Mouse (Mus musculus) neural tube, embryonic 12.5 days (tissue): ENCODE measurements around the gene Taar7e. TPM values are rescaled to one million over a fixed set of nuclear protein-coding genes. Genes with fewer than 3 reads are reported as not detected.
"Not testable (repeated sequence)": the region's sequence is repeated elsewhere in the genome, so short reads cannot be mapped to it uniquely, and the experiment has no call there.

Experiments used
- ATAC-seq: fragments of 200-750 bp; cut with Nextera tagmentation; 2 replicates; pipeline ENCODE4 v1.8.0; 2017; ENCODE audit warnings: low read depth, mild to moderate bottlenecking, moderate TSS enrichment, moderate library complexity; ENCODE audit not compliant: low FRiP score
- H3K27ac ChIP-seq: fragments of 300-500 bp; sonication (generic); 2 replicates; pipeline ENCODE4 v1.5.1; 2016
- H3K27me3 ChIP-seq: fragments of 300-500 bp; sonication (generic); replicated peaks from 2 replicates; pipeline ENCODE4 v1.6.1; 2016; ENCODE audit warnings: mild to moderate bottlenecking
- H3K36me3 ChIP-seq: fragments of 300-500 bp; sonication (generic); 2 replicates; pipeline ENCODE4 v1.6.1; 2016; ENCODE audit warnings: mild to moderate bottlenecking
- H3K4me1 ChIP-seq: fragments of 300-500 bp; sonication (generic); 2 replicates; pipeline ENCODE4 v1.6.1; 2016
- H3K4me2 ChIP-seq: fragments of 300-500 bp; sonication (generic); replicated peaks from 2 replicates; pipeline ENCODE4 v1.6.1; 2016; ENCODE audit warnings: mild to moderate bottlenecking
- H3K4me3 ChIP-seq: fragments of 300-500 bp; sonication (generic); 2 replicates; pipeline ENCODE4 v1.5.1; 2016
- H3K9ac ChIP-seq: fragments of 300-500 bp; sonication (generic); 2 replicates; pipeline ENCODE4 v1.6.1; 2016; ENCODE audit warnings: mild to moderate bottlenecking
- H3K9me3 ChIP-seq: fragments of 300-500 bp; sonication (generic); 2 replicates; pipeline ENCODE4 v1.6.1; 2016; ENCODE audit warnings: mild to moderate bottlenecking
- WGBS: fragments of 180-500 bp; shearing (Covaris S2); methylation state at CpG from one replicate; pipeline ENCODE4 v1.1.7; 2016; 5-methylcytosine and 5-hydroxymethylcytosine counted together
- polyA plus RNA-seq: library from polyadenylated mRNA; unstranded; fragments of >200 nt; fragmentation: Nextera tagmentation; extraction: Ambion mirVana; gene quantifications from 2 replicates; pipeline ENCODE4 v1.2.1, GENCODE M21; 2016

Gene Taar7e
- not detected in 2 replicates for polyA plus RNA-seq

DNA sequence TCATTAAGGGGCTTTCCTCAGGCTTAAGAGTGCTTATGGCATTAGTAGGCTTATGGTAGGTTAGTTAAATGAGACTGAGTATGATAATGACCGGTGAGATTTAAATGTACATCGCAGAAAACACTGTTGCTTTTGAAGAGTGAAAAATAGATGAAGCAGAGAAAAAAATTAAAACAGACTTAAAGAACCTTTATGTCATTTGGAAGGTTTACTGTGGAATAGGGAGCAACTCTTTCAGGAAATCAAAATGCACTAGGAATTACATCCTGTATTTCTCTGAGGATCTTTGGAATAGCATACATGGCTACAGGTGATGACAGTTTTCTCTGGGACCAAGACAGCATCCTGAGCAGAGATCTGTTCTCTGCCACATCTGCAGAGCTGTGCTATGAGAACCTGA, at the start of gene Taar7e:
TSS of gene Taar7e (plus strand) at position 301 of the 400 bp plus-strand sequence.
- Histone ChIP-seq H3K4me1 (no peaks in the 10 kb centered on the region), H3K4me2 (no peak within 1 kb of the TSS), H3K36me3 (no peaks in the 10 kb centered on the region), H3K9ac (no peak within 1 kb of the TSS), H3K4me3 (no peak within 1 kb of the TSS), H3K27me3 (no peaks in the 10 kb centered on the region), H3K27ac (no peak within 1 kb of the TSS), H3K9me3 (no peaks in the 10 kb centered on the region)
- WGBS = 88% methylated on average over 2 of the region's 2 CpGs
- ATAC-seq = no peak

DNA sequence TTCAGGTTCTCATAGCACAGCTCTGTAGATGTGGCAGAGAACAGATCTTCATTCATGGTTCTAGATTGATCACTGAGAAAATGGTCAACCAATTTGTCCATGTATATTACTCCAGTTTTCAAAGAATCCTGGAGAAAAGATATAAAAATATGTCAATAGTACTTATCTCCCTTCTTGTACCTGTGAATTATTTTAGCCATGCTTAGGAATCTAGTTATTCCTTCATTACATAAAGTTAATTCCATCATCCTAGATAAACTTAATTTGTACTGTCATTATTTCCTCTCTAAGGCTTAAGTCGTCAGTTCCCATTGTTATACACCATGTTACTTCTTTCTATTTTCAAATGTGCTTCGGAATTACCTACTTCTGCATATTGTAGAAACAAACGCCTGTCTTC, 44.0 kb upstream of the Taar7e start, which contains the start of gene Taar7a:
TSS of gene Taar7a (minus strand) at position 101 of the 400 bp plus-strand sequence.
- Histone ChIP-seq H3K9ac (no peak within 1 kb of the TSS), H3K4me2 (no peak within 1 kb of the TSS), H3K4me3 (no peak within 1 kb of the TSS), H3K27ac (no peak within 1 kb of the TSS), H3K4me1 (no peaks in the 10 kb centered on the region), H3K27me3 (no peaks in the 10 kb centered on the region), H3K9me3 (no peaks in the 10 kb centered on the region), H3K36me3 (no peaks in the 10 kb centered on the region)
- no peak for ATAC-seq
- WGBS = 86% methylated on average over 3 of the region's 3 CpGs

DNA sequence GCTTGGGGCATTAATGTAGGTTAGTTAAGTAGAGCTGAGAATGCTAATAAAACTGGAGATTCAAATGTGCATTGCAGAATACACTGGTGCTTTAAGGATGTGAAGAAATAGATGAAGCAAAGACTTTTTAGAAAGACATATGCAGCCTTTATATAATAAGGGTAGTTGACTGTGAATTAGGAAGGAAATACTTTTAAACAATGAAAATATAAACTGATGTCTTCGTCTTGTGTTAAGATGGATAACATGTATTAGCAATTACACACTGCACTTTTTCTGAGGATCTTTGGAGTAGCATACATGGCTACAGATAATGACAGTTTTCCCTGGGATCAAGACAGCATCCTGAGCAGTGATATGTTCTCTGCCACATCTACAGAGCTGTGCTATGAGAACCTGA, 37.8 kb upstream of the Taar7e start, which contains the start of gene Taar7b:
TSS of gene Taar7b (plus strand) at position 301 of the 400 bp plus-strand sequence.
- Histone ChIP-seq H3K27ac (no peak within 1 kb of the TSS), H3K9ac (no peak within 1 kb of the TSS), H3K36me3 (no peaks in the 10 kb centered on the region), H3K4me1 (no peaks in the 10 kb centered on the region), H3K27me3 (no peaks in the 10 kb centered on the region), H3K4me2 (no peak within 1 kb of the TSS), H3K9me3 (no peaks in the 10 kb centered on the region), H3K4me3 (no peak within 1 kb of the TSS)
- ATAC-seq = no peak
- 95% methylated on average over 1 of the region's 1 CpGs for WGBS

DNA sequence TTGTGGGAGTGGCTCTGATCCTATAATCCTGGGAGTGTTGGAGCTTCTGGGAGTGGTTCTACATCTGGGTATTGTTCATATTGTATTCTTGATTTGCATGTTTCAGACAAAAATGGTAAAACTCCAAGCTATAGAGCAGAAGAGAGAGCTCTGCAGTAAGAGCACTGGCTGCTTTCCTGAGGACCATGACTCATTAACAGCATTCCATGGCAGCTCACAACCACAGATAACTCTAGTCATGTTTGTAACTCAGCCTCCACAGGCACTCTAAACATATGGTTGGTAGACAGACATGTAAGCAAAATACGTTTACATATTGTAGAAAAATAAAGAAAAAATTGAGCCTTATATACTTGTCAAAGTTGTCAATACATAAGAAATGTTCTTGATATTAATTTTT, 31.0 kb upstream of the Taar7e start:
- Histone ChIP-seq H3K4me2 (no peak overlapping the region), H3K4me3 (no peak overlapping the region), H3K36me3 (no peaks in the 10 kb centered on the region), H3K9me3 (no peaks in the 10 kb centered on the region), H3K9ac (no peak overlapping the region), H3K4me1 (no peaks in the 10 kb centered on the region), H3K27me3 (no peaks in the 10 kb centered on the region), H3K27ac (no peak overlapping the region)
- no peak for ATAC-seq
- WGBS = 84% methylated on average over 1 of the region's 1 CpGs

DNA sequence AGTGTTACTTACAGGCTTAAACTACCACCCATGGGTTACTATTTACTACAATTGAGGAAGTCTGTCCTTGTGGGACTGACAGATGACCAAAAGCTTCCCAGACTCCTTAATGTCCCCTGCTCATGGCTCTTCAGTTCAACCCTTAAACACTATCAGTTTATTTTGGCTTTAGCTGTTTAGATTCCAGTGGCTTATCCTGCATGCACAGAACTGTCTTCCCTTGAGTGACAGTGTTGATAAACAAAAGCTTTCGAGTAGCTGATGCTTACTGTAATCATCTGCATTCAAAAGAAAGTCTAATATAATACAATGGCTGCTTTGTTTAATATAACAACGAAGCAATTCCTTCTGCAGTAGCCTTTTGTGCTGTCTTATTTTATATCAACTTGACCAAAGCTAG, 30.4 kb upstream of the Taar7e start:
- Histone ChIP-seq H3K4me3 (no peak overlapping the region), H3K27ac (no peak overlapping the region), H3K4me1 (no peaks in the 10 kb centered on the region), H3K9ac (no peak overlapping the region), H3K4me2 (no peak overlapping the region), H3K36me3 (no peaks in the 10 kb centered on the region), H3K27me3 (no peaks in the 10 kb centered on the region), H3K9me3 (no peaks in the 10 kb centered on the region)
- ATAC-seq = no peak
- WGBS = 69% methylated on average over 2 of the region's 2 CpGs

DNA sequence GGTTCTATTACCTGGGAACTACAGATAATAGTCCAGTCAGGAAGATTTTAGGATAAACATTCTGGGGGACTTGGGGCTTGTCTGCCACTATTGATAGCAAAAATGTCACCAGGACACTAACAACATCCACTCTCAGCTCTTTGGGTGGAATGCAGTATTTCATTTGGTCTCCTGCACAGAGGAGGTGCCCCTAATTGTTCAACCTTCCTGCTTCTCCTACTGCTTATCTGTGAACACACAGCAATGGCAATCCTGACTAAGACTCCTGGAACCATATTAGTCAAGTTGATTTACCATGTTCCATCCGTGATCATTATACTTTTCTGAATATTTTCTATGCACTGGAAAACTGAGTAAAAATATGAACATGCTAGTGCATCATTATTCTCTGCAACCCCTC, 29.3 kb upstream of the Taar7e start:
- Histone ChIP-seq H3K27ac (no peak overlapping the region), H3K9ac (no peak overlapping the region), H3K36me3 (no peaks in the 10 kb centered on the region), H3K27me3 (no peaks in the 10 kb centered on the region), H3K4me1 (no peaks in the 10 kb centered on the region), H3K9me3 (no peaks in the 10 kb centered on the region), H3K4me3 (no peak overlapping the region), H3K4me2 (no peak overlapping the region)
- 89% methylated on average over 1 of the region's 1 CpGs for WGBS
- no peak for ATAC-seq

DNA sequence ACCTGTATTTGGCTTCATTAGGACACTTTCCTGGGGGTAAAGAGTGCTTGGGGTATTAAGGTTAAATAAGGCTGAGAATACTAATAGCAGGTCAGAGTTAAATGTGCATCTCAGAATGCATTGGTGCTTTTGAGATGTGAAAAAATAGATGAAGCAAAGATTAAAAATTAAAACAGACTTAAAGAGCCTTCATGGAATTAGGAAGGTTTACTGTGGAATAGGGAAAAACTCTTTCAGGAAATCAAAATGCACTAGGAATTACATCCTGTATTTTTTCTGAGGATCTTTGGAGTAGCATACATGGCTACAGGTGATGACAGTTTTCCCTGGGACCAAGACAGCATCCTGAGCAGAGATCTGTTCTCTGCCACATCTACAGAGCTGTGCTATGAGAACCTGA, 10.5 kb upstream of the Taar7e start, which contains the start of gene Taar7d:
TSS of gene Taar7d (plus strand) at position 301 of the 400 bp plus-strand sequence.
- no peak for ATAC-seq
- H3K4me3 ChIP-seq = no peak within 1 kb of the TSS
- no peaks in the 10 kb centered on the region for H3K9me3 ChIP-seq
- no peak within 1 kb of the TSS for H3K4me2 ChIP-seq
- no peak within 1 kb of the TSS for H3K9ac ChIP-seq
- no peaks in the 10 kb centered on the region for H3K36me3 ChIP-seq
- H3K27me3 ChIP-seq = no peaks in the 10 kb centered on the region
- H3K27ac ChIP-seq = no peak within 1 kb of the TSS
- H3K4me1 ChIP-seq = no peaks in the 10 kb centered on the region

DNA sequence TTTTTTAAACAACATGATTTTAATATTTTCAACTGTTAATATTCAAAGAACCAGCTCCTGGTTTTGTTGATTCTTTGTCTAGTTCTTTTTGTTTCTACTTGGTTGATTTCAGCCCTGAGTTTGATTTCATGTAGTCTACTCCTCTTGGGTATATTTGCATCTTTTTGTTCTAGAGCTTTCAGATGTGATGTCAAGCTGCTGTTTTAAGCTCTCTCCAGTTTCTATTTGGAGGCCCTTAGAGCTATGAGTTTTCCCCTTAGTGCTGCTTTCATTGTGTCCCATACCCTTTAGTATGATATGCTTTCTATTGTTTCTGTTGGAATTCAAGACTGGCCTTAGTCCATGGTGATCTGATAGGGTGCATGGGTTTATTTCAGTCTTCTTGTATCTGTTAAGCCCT, 6.1 kb upstream of the Taar7e start:
- Histone ChIP-seq H3K36me3 (no peaks in the 10 kb centered on the region), H3K4me2 (no peak overlapping the region), H3K27me3 (no peaks in the 10 kb centered on the region), H3K4me1 (no peaks in the 10 kb centered on the region), H3K9me3 (no peaks in the 10 kb centered on the region), H3K27ac (no peak overlapping the region), H3K9ac (no peak overlapping the region), H3K4me3 (no peak overlapping the region)
- ATAC-seq = no peak

DNA sequence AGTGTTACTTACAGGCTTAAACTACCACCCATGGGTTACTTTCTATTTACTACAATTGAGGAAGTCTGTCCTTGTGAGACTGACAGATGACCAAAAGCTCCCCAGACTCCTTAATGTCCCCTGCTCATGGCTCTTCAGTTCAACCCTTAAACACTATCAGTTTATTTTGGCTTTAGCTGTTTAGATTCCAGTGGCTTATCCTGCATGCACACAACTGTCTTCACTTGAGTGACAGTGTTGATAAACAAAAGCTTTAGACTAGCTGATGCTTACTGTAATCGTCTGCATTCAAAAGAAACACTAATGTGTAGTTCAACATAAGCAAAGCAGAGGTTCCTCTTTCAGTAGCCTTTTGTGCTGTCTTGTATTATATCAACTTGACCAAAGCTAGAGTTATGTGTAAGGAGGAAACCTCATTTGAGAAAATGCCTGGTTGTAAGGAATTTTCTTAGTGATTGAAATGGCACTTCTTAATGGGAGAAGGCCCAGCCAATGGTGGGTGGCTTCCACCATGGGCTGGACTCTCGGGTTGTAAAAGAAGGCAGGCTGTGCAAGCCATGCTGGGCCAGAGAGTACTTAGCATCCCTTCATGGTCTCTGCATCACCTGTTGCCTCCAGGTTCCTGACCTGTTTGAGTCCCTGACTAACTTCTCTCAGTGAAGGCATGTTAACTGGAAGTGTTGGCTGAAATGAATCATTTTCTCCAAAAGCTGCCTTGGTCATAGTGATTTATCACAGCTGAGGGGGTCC, 2.9 kb downstream of the Taar7e start:
- H3K36me3 ChIP-seq = no peaks in the 10 kb centered on the region
- H3K4me1 ChIP-seq = no peaks in the 10 kb centered on the region
- no peak overlapping the region for H3K4me2 ChIP-seq
- H3K27ac ChIP-seq = no peak overlapping the region
- 81% methylated on average over 2 of the region's 2 CpGs for WGBS
- ATAC-seq = no peak
- H3K4me3 ChIP-seq = no peak overlapping the region
- H3K27me3 ChIP-seq = no peaks in the 10 kb centered on the region
- no peaks in the 10 kb centered on the region for H3K9me3 ChIP-seq
- H3K9ac ChIP-seq = no peak overlapping the region

DNA sequence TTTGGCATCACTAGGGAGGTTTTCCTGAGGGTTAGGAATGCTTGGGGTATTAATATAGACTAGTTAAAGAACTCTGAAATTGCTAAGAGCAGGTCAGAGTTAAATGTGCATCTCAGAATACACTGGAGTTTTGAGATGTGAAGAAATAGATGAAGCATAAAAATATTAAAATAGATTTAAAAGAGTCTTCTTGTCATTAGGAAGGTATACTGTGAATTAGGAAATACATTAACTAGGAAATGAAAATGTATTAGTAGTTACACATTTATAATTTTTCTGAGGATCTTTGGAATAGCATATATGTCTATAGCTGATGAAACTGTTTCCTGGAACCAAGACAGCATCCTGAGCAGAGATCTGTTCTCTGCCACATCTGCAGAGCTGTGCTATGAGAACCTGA, 11.8 kb downstream of the Taar7e start, which contains the start of gene Taar7f:
TSS of gene Taar7f (plus strand) at position 301 of the 400 bp plus-strand sequence.
- Histone ChIP-seq H3K4me1 (no peaks in the 10 kb centered on the region), H3K36me3 (no peaks in the 10 kb centered on the region), H3K27ac (no peak within 1 kb of the TSS), H3K4me3 (no peak within 1 kb of the TSS), H3K27me3 (no peaks in the 10 kb centered on the region), H3K4me2 (no peak within 1 kb of the TSS), H3K9ac (no peak within 1 kb of the TSS), H3K9me3 (no peaks in the 10 kb centered on the region)
- ATAC-seq = no peak

DNA sequence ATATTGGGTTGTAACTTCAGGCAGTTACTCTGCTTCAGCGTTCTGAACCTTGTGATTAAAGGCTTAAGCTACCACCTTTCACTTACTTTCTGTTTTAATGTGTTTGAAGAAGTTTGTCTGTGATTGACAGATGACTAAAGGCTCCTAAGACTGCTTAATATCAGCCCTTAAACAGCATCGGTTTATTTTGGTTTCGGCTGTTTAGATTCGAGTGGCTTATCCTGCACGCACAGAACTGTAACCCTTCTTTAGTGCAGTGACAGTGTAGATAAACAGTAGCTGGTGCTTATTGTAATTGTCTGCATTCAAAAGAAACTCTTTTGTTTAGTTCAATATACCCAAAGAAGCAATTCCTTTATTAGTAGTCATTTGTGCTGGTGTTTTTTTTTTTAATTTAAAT, 14.6 kb downstream of the Taar7e start:
- 89% methylated on average over 5 of the region's 5 CpGs for WGBS

DNA sequence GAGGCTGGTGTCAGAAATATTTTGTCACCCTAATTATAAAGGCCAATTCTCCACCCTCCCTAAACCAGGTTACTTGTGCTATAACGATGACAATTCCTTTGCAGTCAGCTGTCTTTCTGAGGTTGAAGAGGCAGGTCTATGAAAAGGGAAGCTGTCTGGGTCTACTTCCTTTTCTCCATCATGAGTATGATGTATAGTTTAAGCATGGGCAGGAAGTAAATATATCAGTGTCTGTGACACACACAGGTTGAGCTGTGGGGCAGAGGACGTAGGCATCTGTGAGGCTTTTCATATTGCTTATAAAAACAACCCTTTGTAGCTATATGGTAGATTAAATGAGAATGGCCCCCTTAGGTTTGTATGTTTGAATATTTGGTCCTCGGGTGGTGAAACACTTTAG, 21.6 kb downstream of the Taar7e start:
- 88% methylated on average over 3 of the region's 3 CpGs for WGBS
- Histone ChIP-seq H3K4me3 (no peak overlapping the region), H3K4me1 (no peaks in the 10 kb centered on the region), H3K27me3 (no peaks in the 10 kb centered on the region), H3K36me3 (no peaks in the 10 kb centered on the region), H3K27ac (no peak overlapping the region), H3K4me2 (no peak overlapping the region), H3K9ac (no peak overlapping the region), H3K9me3 (peaks cover 3% of the 10 kb centered on the region; the same call in 1 of the 2 replicates)
- ATAC-seq = no peak

More for the DNA sequence above, 14.6 kb downstream of the Taar7e start:
- H3K27me3 ChIP-seq = no peaks in the 10 kb centered on the region
- H3K27ac ChIP-seq = no peak overlapping the region
- H3K4me2 ChIP-seq = no peak overlapping the region
- no peak for ATAC-seq
- no peak overlapping the region for H3K4me3 ChIP-seq
- no peak overlapping the region for H3K9ac ChIP-seq
- H3K9me3 ChIP-seq = no peaks in the 10 kb centered on the region
- H3K36me3 ChIP-seq = no peaks in the 10 kb centered on the region
- no peaks in the 10 kb centered on the region for H3K4me1 ChIP-seq

DNA sequence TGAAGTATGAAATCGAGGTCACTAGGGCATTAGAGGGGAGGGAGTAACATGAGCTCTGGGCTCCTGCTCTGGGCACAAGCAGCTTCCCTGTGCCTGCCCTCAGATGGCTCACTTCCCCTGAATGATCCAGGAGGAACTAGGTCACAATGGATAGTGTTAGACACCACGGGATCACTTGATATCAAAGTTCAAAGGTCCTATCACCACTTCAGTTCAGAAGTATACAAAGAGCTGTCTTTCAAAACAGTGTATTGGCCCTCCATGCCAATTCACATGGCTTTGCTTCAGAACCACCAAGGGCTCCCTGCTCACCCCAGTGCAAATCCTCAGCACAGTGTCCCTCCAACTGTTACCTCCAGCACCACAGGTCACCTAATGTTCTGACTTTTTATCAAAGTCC, 37.3 kb downstream of the Taar7e start:
- not testable (repeated sequence) for H3K9me3 ChIP-seq, H3K4me2 ChIP-seq, H3K27ac ChIP-seq, ATAC-seq, H3K27me3 ChIP-seq, H3K4me1 ChIP-seq, H3K9ac ChIP-seq, H3K36me3 ChIP-seq, H3K4me3 ChIP-seq
- 59% methylated on average over 2 of the region's 2 CpGs for WGBS
